Mouse (Mus musculus): ENCODE measurements around the gene Spin1.

- TF ChIP-seq CTCF (IDR thresholded peaks at IDR 0.05; ENCODE audit: low read depth, low read length) (no peak), POLR2A (IDR thresholded peaks at IDR 0.05; ENCODE audit: borderline replicate concordance, low read depth, low read length) (no peak)
These were observed 6.1 kb downstream of the Spin1 start for GRCm38 (mm10) chr13:51106816-51107215.
